Mouse (Mus musculus): ENCODE measurements at regions not wholly inside any gene's neighbourhood (a gene's known extent, or its start where the extent isn't known, plus 50 kb on each side); places are given as distances from the start of the nearest gene placed in this dataset.

GRCm38 (mm10) chr4:58693018-58693417, 94.5 kb downstream of the Olfr267 start:
- H3K27ac ChIP-seq (ENCODE audit: insufficient read depth, low read depth), result no peak overlapping the region
- no peaks in the 10 kb centered on the region for H3K36me3 ChIP-seq (replicated peaks in 1 of 2; ENCODE audit: control insufficient read depth in 1 of 2, insufficient read depth in 1 of 2, low read length in 1 of 2)
- no peak for DNase-seq (ENCODE audit: extremely low read depth)
- H3K27me3 ChIP-seq (replicated peaks), result no peaks in the 10 kb centered on the region
- TF ChIP-seq IRF4 (IDR thresholded peaks at IDR 0.05; ENCODE audit: low read depth, low read length), result no peak
- no peaks in the 10 kb centered on the region for H3K79me2 ChIP-seq (replicated peaks; ENCODE audit: control insufficient read depth, extremely low read depth, insufficient read depth, poor library complexity, severe bottlenecking)
- no peaks in the 10 kb centered on the region for H3K9me3 ChIP-seq (replicated peaks; ENCODE audit: low read length)
- H3K4me1 ChIP-seq (ENCODE audit: control insufficient read depth in 1 of 2, insufficient read depth in 2 of 2), result no peaks in the 10 kb centered on the region
- H3K4me3 ChIP-seq (replicated peaks in 1 of 3; ENCODE audit: low read depth in 2 of 3, low read length in 2 of 3, poor library complexity in 1 of 3), result no peak overlapping the region
- no peak overlapping the region for H3K4me2 ChIP-seq (ENCODE audit: insufficient read depth, low read depth, poor library complexity, severe bottlenecking)
- in situ Hi-C loops (cut with MboI; ENCODE audit: low pct_ligation_motif_present, low pct_unique_long_range_greater_than_20kb, low sequenced_read_pairs), result no loop called here
- dilution Hi-C loops (cut with MboI; ENCODE audit: extremely low pct_ligation_motif_present, extremely low pct_unique_long_range_greater_than_20kb, low sequenced_read_pairs), result no loop called here
- H3K9ac ChIP-seq (ENCODE audit: insufficient read depth, low read depth), result no peak overlapping the region

DNA sequence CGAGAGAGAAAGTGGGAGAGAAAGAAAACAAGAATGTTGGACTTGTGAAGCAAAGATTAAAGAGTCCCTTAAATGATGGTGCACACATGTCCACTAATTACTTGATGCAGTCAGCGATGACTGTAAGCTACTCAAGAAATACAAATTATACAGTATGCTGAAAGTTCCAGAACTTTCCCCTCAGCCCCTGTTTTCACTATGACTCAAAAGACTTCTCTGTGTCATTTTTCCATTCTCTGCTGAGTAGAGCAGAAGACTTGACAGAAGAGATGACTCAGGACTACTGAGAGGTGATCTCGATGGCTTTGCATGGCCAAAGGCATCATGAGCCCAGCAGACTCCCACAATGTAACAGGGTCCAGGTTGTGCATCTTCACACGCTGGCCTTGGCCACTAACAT, 105.6 kb downstream of the Olfr267 start:
- no peaks in the 10 kb centered on the region for H3K79me2 ChIP-seq (replicated peaks; ENCODE audit: control insufficient read depth, extremely low read depth, insufficient read depth, poor library complexity, severe bottlenecking)
- no peaks in the 10 kb centered on the region for H3K36me3 ChIP-seq (replicated peaks in 1 of 2; ENCODE audit: control insufficient read depth in 1 of 2, insufficient read depth in 1 of 2, low read length in 1 of 2)
- dilution Hi-C loops (cut with MboI; ENCODE audit: extremely low pct_ligation_motif_present, extremely low pct_unique_long_range_greater_than_20kb, low sequenced_read_pairs), result no loop called here
- H3K4me3 ChIP-seq (replicated peaks in 1 of 3; ENCODE audit: low read depth in 2 of 3, low read length in 2 of 3, poor library complexity in 1 of 3), result no peak overlapping the region
- no peak overlapping the region for H3K27ac ChIP-seq (ENCODE audit: insufficient read depth, low read depth)
- DNase-seq (ENCODE audit: extremely low read depth), result peak; percentile 37
- no peaks in the 10 kb centered on the region for H3K27me3 ChIP-seq (replicated peaks)
- TF ChIP-seq SMC3 (IDR thresholded peaks at IDR 0.05; ENCODE audit: low read depth, low read length) (no peak), IRF4 (IDR thresholded peaks at IDR 0.05; ENCODE audit: low read depth, low read length) (peak; percentile 78), JUND (conservative IDR thresholded peaks at IDR 0.05; ENCODE audit: low read depth, low read length) (peak; percentile 60; the same call in 1 of the 2 replicates), TCF12 (IDR thresholded peaks at IDR 0.05; ENCODE audit: low read depth, low read length) (no peak), RAD21 (IDR thresholded peaks at IDR 0.05; ENCODE audit: low read depth, low read length) (no peak), CHD2 (IDR thresholded peaks at IDR 0.05; ENCODE audit: low read length) (no peak), NELFE (IDR thresholded peaks at IDR 0.05; ENCODE audit: low read depth, low read length) (no peak), JUN (IDR thresholded peaks at IDR 0.05; ENCODE audit: insufficient read depth, low read depth, low read length) (peak; percentile 51; the same call in 1 of the 2 replicates), EP300 (IDR thresholded peaks at IDR 0.05; ENCODE audit: low read length) (peak; percentile 71; the same call in 1 of the 2 replicates), NRF1 (IDR thresholded peaks at IDR 0.05; ENCODE audit: low read depth, low read length) (no peak), CTCF (conservative IDR thresholded peaks at IDR 0.05 in 1 of 2, IDR thresholded peaks at IDR 0.05 in 1 of 2; ENCODE audit: low read depth in 2 of 2, low read length in 2 of 2) (no peak), UBTF (IDR thresholded peaks at IDR 0.05; ENCODE audit: low read depth, low read length) (no peak), ETS1 (conservative IDR thresholded peaks at IDR 0.05; ENCODE audit: low read depth, low read length) (peak; percentile 28; the same call in 1 of the 2 replicates), BHLHE40 (IDR thresholded peaks at IDR 0.05; ENCODE audit: low read depth, low read length) (0 out of 2 replicates have a peak, but pooled peaks have one; percentile 30), USF2 (conservative IDR thresholded peaks at IDR 0.05; ENCODE audit: low read depth, low read length) (no peak), MAX (IDR thresholded peaks at IDR 0.05; ENCODE audit: low read length) (no peak), GABPA (IDR thresholded peaks at IDR 0.05; ENCODE audit: insufficient replicate concordance, low read depth, low read length) (no peak), SIN3A (IDR thresholded peaks at IDR 0.05; ENCODE audit: low read length) (no peak), CHD1 (IDR thresholded peaks at IDR 0.05; ENCODE audit: low read depth, low read length) (no peak), RCOR1 (conservative IDR thresholded peaks at IDR 0.05; ENCODE audit: low read depth, low read length) (no peak), KAT2A (IDR thresholded peaks at IDR 0.05; ENCODE audit: insufficient replicate concordance, low read length) (no peak), MEF2A (IDR thresholded peaks at IDR 0.05; ENCODE audit: borderline replicate concordance, low read depth, low read length) (no peak), MAFK (IDR thresholded peaks at IDR 0.05; ENCODE audit: insufficient replicate concordance, low read length) (0 out of 2 replicates have a peak, but pooled peaks have one; percentile 39), MYC (IDR thresholded peaks at IDR 0.05; ENCODE audit: low read depth, low read length) (no peak), MAZ (IDR thresholded peaks at IDR 0.05; ENCODE audit: low read depth, low read length) (no peak), ELF1 (IDR thresholded peaks at IDR 0.05; ENCODE audit: low read depth, low read length) (no peak), E2F4 (IDR thresholded peaks at IDR 0.05; ENCODE audit: insufficient replicate concordance, low read depth, low read length) (no peak), ZKSCAN1 (IDR thresholded peaks at IDR 0.05; ENCODE audit: borderline replicate concordance, low read depth, low read length) (no peak)
- H3K4me1 ChIP-seq (ENCODE audit: control insufficient read depth in 1 of 2, insufficient read depth in 2 of 2), result no peaks in the 10 kb centered on the region
- no peak overlapping the region for H3K4me2 ChIP-seq (ENCODE audit: insufficient read depth, low read depth, poor library complexity, severe bottlenecking)
- no peak overlapping the region for H3K9ac ChIP-seq (ENCODE audit: insufficient read depth, low read depth)
- in situ Hi-C loops (cut with MboI; ENCODE audit: low pct_ligation_motif_present, low pct_unique_long_range_greater_than_20kb, low sequenced_read_pairs), result no loop called here
- H3K9me3 ChIP-seq (replicated peaks; ENCODE audit: low read length), result no peaks in the 10 kb centered on the region
